Mouse (Mus musculus) CD4-positive, CD25-positive, alpha-beta regulatory T cell, adult 2 months (primary cell): ENCODE measurements around the gene Smok3b.

ENCODE experiments used
- DNase-seq: peaks from one replicate; pipeline ENCODE4 v3.0.0-alpha.2; 2012; ENCODE audit warnings: low read depth, low spot score

Gene Smok3b

DNA sequence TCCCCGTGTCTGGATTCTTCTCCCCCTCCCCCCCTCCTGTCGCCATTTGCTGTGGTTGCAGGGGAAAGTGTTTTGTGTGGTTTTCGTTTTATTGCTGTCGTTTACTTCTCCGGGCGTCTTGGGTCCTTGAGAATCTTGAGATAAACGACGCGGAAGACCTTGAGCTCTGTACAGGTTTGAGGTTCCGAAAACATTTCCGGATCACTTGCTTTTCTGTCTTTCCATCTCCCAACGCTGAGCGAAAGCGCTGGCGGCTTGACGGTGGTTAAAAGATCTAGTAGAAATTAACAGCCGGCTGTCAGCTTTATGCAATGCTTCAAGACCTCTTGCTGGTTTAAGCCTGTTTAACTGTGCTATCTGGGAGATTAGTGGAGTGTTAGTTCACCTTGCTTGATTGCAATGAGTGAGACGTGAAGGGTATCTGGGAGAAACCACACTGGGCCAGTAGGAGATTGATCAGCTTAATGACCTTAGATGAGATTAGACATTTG is 64.2 kb downstream of the Smok3b start:
- peak; percentile 69 for DNase-seq

DNA sequence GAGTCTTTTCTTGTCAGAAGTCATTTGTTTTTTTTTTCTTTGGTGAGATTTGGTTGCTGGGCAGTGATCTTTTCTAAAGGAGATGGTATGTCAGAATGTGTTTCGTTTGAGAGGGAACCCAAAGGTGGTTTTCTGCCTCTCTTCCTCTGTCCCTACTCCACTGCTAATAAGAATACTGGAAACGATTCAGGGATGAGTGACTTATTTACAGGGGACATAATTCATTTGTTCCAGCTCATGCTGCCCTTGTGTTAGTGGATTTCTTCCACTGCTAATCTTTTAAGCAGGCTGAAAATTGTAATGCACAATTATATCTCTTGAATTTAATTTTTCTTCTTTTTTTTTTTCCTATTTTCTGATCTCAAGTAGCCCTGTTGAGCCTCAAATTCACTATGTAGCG is 65.6 kb downstream of the Smok3b start:
- no peak for DNase-seq

DNA sequence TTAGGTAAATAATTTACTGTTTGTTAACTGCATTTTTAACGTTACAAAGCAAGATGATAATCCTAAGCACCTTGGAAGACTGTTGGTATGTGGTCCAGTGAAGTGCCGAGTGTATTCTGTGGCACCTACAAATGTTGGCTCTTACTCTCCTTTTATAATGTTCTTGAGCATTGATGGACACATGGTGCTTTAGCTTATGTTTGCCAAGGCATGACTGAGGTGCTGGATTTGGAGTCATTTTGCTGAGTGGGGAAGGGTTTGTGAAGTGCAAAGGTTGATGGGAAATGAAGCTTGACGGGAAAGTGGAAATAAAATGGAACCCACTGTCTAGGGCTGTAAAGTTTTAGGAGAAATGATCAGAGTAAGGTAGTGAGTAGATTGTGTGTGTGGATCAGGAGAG is 67.1 kb downstream of the Smok3b start:
- no peak for DNase-seq

DNA sequence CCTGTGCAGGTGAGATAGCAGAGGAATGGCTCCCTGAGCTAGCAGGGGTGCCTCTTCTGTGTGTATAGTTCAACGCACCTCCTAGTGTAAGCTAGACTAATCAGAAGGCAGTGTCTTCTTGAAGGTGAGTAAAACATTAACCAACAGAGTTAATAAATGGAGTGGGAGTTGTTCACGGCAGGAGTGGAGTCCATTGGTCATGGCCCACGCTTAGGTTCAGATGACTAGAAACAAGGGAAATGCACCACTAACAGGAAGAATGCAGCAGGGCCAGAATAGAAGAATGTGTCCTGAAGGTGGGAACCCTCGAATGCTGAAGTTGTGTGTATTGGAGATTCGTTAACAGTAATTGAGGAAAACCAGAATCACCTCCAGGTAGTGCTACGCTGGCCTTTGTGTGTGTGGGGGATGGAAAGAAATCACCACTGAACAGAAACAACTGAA is 67.9 kb downstream of the Smok3b start:
- no peak for DNase-seq

DNA sequence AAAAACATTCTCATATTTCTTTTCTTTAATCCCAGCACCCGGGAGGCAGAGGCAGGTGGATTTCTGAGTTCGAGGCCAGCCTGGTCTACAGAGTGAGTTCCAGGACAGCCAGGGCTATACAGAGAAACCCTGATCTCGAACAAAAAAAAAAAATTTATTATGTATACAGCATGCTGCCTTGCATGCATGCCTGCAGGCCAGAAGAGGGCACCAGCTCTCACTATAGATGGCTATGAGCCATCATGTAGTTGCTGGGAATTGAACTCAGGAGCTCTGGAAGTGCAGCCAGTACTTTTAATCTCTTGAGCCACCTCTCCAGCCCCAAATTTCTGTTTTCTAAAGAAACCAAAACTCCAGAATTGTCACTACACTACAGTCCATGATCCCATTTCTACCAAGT is 69.0 kb downstream of the Smok3b start:
- DNase-seq = peak; percentile 43

DNA sequence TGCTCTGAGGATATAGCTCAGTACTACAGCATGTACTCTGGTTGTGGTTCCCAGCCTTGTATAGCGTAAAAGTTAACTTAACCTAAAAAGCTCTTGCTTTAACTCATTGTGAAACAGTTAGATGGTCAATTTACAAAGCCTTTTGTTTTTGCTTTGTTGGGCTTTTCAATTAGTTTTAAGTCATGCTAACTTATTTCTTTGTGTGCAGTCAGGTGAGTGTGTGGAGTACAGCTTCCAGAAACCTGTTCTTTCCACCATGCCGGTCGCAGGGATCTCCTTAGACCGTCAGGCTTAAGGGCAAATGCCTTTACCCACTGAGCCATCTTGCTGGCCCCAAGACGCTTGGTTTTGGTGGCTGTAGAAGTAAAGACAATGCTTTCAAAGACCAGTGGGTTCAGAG is 69.5 kb downstream of the Smok3b start:
- DNase-seq = no peak

DNA sequence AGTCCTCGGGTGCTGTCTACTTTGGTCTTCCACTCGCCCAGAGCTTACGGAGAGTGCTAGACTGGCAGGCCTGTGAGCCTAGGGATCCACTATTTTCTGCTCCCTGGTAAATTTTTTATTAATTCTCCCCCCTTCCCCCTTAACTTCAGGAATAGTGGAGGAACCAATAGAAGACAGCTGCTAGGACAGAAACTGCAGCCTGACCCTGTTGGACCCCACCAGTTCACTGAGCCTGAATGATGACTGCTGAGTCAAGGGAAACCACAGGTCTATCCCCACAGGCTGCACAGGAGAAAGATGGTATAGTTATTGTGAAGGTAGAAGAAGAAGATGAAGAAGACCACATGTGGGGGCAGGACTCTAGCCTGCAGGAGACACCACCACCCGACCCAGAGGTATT is 71.5 kb downstream of the Smok3b start:
- no peak for DNase-seq

DNA sequence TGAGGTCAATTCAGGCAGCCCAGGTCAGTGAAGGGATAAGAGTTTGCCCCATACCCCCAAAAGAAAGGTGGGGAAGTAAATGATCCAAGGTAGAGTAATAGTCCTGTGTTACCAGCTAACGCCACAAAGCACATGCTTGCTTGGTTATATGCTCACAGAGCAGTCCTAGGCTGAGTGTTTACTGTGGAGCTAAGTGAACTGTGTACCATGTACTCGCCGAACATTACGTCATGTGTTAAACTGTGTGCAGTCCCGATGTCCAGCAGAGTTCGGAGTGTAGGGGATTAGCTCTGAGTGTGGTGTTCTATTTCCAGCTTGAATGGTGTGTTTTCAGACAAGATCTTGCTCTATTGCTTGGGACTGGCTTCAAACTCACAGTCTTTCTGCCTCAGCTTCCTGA is 73.2 kb downstream of the Smok3b start:
- no peak for DNase-seq
